Mouse (Mus musculus) adrenal gland, postnatal 36 days (tissue): ENCODE data around the gene Scrn3. TPM values are rescaled to one million over a fixed set of nuclear protein-coding genes. Genes with fewer than 3 reads are reported as not detected.
A peak's percentile ranks its signal among the peaks of the same experiment; 100 is the strongest.

ENCODE experiments used
- DNase-seq, 2 experiments: peaks; one replicate each; pipeline ENCODE4 v3.0.0; 2021; ENCODE audit warnings: mixed read lengths in 1 of 2
- total RNA-seq, 2 experiments: library from RNA; stranded (reverse); gene quantifications; 2 replicates each; pipeline ENCODE4 v1.2.3; 2021

Gene Scrn3
- total RNA-seq, 2 experiments from 2014 or later = 18.8 to 26.8 TPM

DNA sequence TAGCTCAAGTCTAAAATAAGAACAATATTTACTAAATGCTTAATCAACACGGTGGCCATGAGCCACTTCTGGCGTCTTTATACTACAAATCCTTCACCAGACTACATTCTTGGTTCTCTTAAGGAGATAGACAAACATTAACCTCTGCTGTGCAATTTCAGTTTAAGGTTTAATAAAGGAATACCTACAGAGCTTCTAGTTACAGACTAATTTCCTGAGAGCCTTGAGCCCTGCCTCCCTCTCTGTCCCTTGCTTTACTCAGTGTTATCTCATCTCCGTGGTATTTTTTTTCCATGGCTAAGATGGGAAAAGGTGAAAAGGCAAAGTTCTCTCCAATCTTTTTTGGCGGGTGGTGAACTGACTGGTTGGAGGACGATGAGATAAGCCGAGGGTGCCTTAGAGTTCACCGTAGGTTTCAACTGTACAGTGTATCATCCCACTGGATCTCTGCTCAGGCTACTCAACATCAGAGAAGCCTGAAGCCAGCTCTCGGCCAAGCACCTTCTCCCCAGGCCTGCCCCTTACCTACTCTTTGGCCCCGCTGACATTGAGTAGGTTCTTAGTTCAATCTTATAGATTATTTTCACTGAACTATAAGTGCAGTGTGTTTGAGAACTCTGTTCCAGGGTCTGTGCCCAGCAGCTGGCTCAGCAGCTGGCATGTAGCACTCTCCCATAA is 68.0 kb downstream of the Scrn3 start:
- no peak for DNase-seq

- DNase-seq = no peak
Observed at GRCm38 (mm10) chr2:73385172-73385571, 72.8 kb downstream of the Scrn3 start.

- DNase-seq = peak in 1 of 2 experiments; percentile 4
Observed at GRCm38 (mm10) chr2:73385641-73386355, 73.4 kb downstream of the Scrn3 start.

- peak; percentile 100 for DNase-seq
Observed at GRCm38 (mm10) chr2:73386356-73387046, 74.1 kb downstream of the Scrn3 start, which contains the start of gene Gpr155. Gene Gpr155 (minus strand): TSS chr2:73386572.

Other genes starting within 250 kb of the Scrn3 start
- gene Ola1, start 93.7 kb upstream of the Scrn3 start, total RNA-seq = 10 to 100 TPM; 52.4 to 57.9 TPM
- gene Sp9, start 40.7 kb upstream of the Scrn3 start, total RNA-seq = not detected
- gene Cir1, start 100 bp downstream of the Scrn3 start, total RNA-seq = 10 to 100 TPM; 15.7 to 21.3 TPM
- gene Gpr155, start 74.0 kb downstream of the Scrn3 start, total RNA-seq = 1 to 10 TPM; 5.3 to 6.0 TPM
- gene Wipf1, start 217.1 kb downstream of the Scrn3 start, total RNA-seq = 10 to 100 TPM; 13.3 to 19.6 TPM